ENCODE assay signal across 7 mouse cellular contexts in the genomic region with DNA sequence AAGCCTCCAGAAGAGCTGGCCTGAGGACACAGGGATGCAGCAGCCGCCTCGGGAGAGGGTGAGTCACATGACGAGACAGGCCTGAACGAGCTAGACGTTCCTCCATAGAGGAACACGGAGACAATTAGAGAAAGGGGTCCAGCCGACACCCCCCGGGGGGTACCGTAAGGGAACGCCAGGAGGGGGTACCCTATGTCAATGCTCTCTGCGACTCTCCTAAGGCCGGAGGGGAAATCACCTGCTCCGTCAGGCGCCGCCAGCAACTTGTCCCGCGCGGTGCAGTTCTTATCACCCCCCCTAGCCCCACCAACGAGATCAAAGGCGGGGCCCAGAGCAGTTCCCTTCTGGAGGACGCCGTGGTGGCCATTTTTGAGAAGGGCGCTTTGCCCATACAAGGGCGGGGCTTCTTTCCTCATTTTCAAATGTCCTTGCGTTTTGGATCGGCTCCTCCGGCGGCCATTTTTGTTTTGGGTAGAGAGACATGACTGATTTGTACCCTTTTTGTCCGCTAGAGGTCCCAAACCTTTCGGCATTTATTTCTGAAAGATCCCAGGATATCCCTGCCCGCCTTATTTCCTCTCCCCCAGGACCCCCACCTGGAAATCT. TPM values are rescaled to one million over a fixed set of nuclear protein-coding genes. Genes with fewer than 3 reads are reported as not detected.
DNase-seq lines count a peak whose midpoint lies in the region; ATAC-seq and TF ChIP-seq lines count a peak whose summit lies in the region.

A gene (minus strand): TSS at position 372 of the 606 bp plus-strand sequence.

- WGBS in embryonic facial prominence, embryonic 10.5 days: under 1% methylated on average over 31 of the region's 31 CpGs
- under 1% methylated on average over 31 of the region's 31 CpGs for WGBS in intestine, postnatal 0 days
- under 1% methylated on average over 31 of the region's 31 CpGs for WGBS in midbrain, embryonic 12.5 days
- under 1% methylated on average over 31 of the region's 31 CpGs for WGBS in small intestine, adult 2 months

- TF ChIP-seq POLR2A in small intestine, adult 2 months (IDR thresholded peaks at IDR 0.05; ENCODE audit: low read depth, low read length): peak; percentile 27; the same call in 1 of the 2 replicates

- peak; percentile 81 for ATAC-seq in intestine, postnatal 0 days
- ATAC-seq in midbrain, embryonic 12.5 days (ENCODE audit: low FRiP score, low read depth): peak; percentile 91

- peak; percentile 98 for DNase-seq in adrenal gland, postnatal 10 days
- peak; percentile 95 for DNase-seq in embryonic facial prominence, embryonic 10.5 days (ENCODE audit: low spot score)
- DNase-seq in gonadal fat pad, adult 2 months (ENCODE audit: low read depth): no peak
- peak; percentile 97 for DNase-seq in left cerebral cortex, postnatal 4 days

- peak within 1 kb of the TSS; percentile 73 for H3K9ac ChIP-seq in intestine, postnatal 0 days (ENCODE audit: low read depth, low read length)
- peak within 1 kb of the TSS; percentile 71 for H3K9ac ChIP-seq in midbrain, embryonic 12.5 days (replicated peaks)

- peak within 1 kb of the TSS; percentile 85 for H3K4me2 ChIP-seq in intestine, postnatal 0 days (replicated peaks; ENCODE audit: low read depth)
- peak within 1 kb of the TSS; percentile 78 for H3K4me2 ChIP-seq in midbrain, embryonic 12.5 days (replicated peaks)

- peaks cover 27% of the 10 kb centered on the region for H3K4me1 ChIP-seq in embryonic facial prominence, embryonic 10.5 days
- 0 out of 2 replicates have a peak, but pooled peaks cover 12% of the 10 kb centered on the region for H3K4me1 ChIP-seq in intestine, postnatal 0 days (replicated peaks; ENCODE audit: control insufficient read depth, insufficient read depth, low read length)
- H3K4me1 ChIP-seq in midbrain, embryonic 12.5 days: peaks cover 16% of the 10 kb centered on the region
- H3K4me1 ChIP-seq in small intestine, adult 2 months (ENCODE audit: control insufficient read depth, insufficient read depth, insufficient read length, low read length): peaks cover 12% of the 10 kb centered on the region; the same call in 1 of the 2 replicates

- peak; percentile 74 for TF ChIP-seq CTCF in intestine, postnatal 0 days (IDR thresholded peaks at IDR 0.05; ENCODE audit: low read depth)
- peak; percentile 51; the same call in 1 of the 2 replicates for TF ChIP-seq CTCF in small intestine, adult 2 months (IDR thresholded peaks at IDR 0.05; ENCODE audit: extremely low read depth, insufficient read length, insufficient replicate concordance, low read depth, low read length)

- peak within 1 kb of the TSS; percentile 81 for H3K4me3 ChIP-seq in embryonic facial prominence, embryonic 10.5 days
- peak within 1 kb of the TSS; percentile 80 for H3K4me3 ChIP-seq in intestine, postnatal 0 days (ENCODE audit: low read depth, low read length)
- peak within 1 kb of the TSS; percentile 72 for H3K4me3 ChIP-seq in midbrain, embryonic 12.5 days
- peak within 1 kb of the TSS; percentile 68 for H3K4me3 ChIP-seq in small intestine, adult 2 months (ENCODE audit: low read depth, low read length)

- H3K36me3 ChIP-seq in embryonic facial prominence, embryonic 10.5 days (replicated peaks): peaks cover 9% of the 10 kb centered on the region; the same call in 1 of the 2 replicates
- no peaks in the 10 kb centered on the region for H3K36me3 ChIP-seq in intestine, postnatal 0 days (ENCODE audit: control insufficient read depth, insufficient read depth)
- H3K36me3 ChIP-seq in midbrain, embryonic 12.5 days: peaks cover 6% of the 10 kb centered on the region; the same call in 1 of the 2 replicates
- no peaks in the 10 kb centered on the region for H3K36me3 ChIP-seq in small intestine, adult 2 months (ENCODE audit: control insufficient read depth, insufficient read depth, low read length)

- H3K9me3 ChIP-seq in embryonic facial prominence, embryonic 10.5 days: no peaks in the 10 kb centered on the region
- H3K9me3 ChIP-seq in intestine, postnatal 0 days (ENCODE audit: control insufficient read depth): no peaks in the 10 kb centered on the region
- no peaks in the 10 kb centered on the region for H3K9me3 ChIP-seq in midbrain, embryonic 12.5 days

- peak within 1 kb of the TSS; percentile 93 for H3K27ac ChIP-seq in embryonic facial prominence, embryonic 10.5 days (replicated peaks)
- H3K27ac ChIP-seq in intestine, postnatal 0 days (ENCODE audit: low read depth, low read length): no peak within 1 kb of the TSS; the same call in 1 of the 2 replicates
- peak within 1 kb of the TSS; percentile 79 for H3K27ac ChIP-seq in midbrain, embryonic 12.5 days (replicated peaks)
- peak within 1 kb of the TSS; percentile 42 for H3K27ac ChIP-seq in small intestine, adult 2 months (ENCODE audit: insufficient read depth, low read depth, low read length)

- peaks cover 7% of the 10 kb centered on the region; the same call in 1 of the 2 replicates for H3K27me3 ChIP-seq in embryonic facial prominence, embryonic 10.5 days (replicated peaks; ENCODE audit: low read depth, poor library complexity, severe bottlenecking)
- H3K27me3 ChIP-seq in intestine, postnatal 0 days (replicated peaks; ENCODE audit: control insufficient read depth, insufficient read depth, low read length): no peaks in the 10 kb centered on the region
- 0 out of 2 replicates have a peak, but pooled peaks cover 5% of the 10 kb centered on the region for H3K27me3 ChIP-seq in midbrain, embryonic 12.5 days
- H3K27me3 ChIP-seq in small intestine, adult 2 months (ENCODE audit: control insufficient read depth, insufficient read depth, low read length): no peaks in the 10 kb centered on the region

- intact Hi-C loops in left cerebral cortex, postnatal 4 days (cut with DNase I): no loop called here

RNA-seq across cellular contexts. Expression of the gene that starts here (rescaled TPM):
- total RNA-seq in adrenal gland, postnatal 10 days (2021): 10 to 100 TPM; 78.9 to 90.4 TPM
- polyA plus RNA-seq in embryonic facial prominence, embryonic 10.5 days (2016; fragmentation: Nextera tagmentation; extraction: Ambion mirVana): 204 and 208 TPM in 2 replicates
- 76.6 and 81.1 TPM in 2 replicates for polyA plus RNA-seq in gonadal fat pad, adult 2 months (2012; rRNA removed)
- polyA plus RNA-seq in intestine, postnatal 0 days (2015; fragmentation: Nextera tagmentation; extraction: Ambion mirVana): 78.8 and 80.0 TPM in 2 replicates
- 100 to 1,000 TPM; 221 to 222 TPM for total RNA-seq in left cerebral cortex, postnatal 4 days (2021)
- 228 and 237 TPM in 2 replicates for polyA plus RNA-seq in midbrain, embryonic 12.5 days (2016; fragmentation: Nextera tagmentation; extraction: Ambion mirVana)
- 23.5 and 26.9 TPM in 2 replicates for polyA plus RNA-seq in small intestine, adult 2 months (2012; rRNA removed)
